In genomic region chr7:114414421-114415335, GRCm38 (mm10) we compare ENCODE assay signal across 8 mouse cellular contexts. TPM values are rescaled to one million over a fixed set of nuclear protein-coding genes. Genes with fewer than 3 reads are reported as not detected.
DNase-seq lines count a peak whose midpoint lies in the region; ATAC-seq and TF ChIP-seq lines count a peak whose summit lies in the region.

Gene Pde3b (plus strand): TSS chr7:114415281.

- no peaks in the 10 kb centered on the region; the same call in 1 of the 2 replicates for H3K4me1 ChIP-seq in cerebellum, adult 2 months (ENCODE audit: control insufficient read depth, insufficient read depth, low read length)
- H3K4me1 ChIP-seq in hindbrain, embryonic 13.5 days (replicated peaks): peaks cover 24% of the 10 kb centered on the region

- no peak for TF ChIP-seq CTCF in cerebellum, adult 2 months (IDR thresholded peaks at IDR 0.05; ENCODE audit: borderline replicate concordance, insufficient read depth, low read depth, low read length)

- peak; percentile 34; the same call in 1 of the 2 replicates for TF ChIP-seq POLR2A in cerebellum, adult 2 months (IDR thresholded peaks at IDR 0.05; ENCODE audit: borderline replicate concordance, insufficient read depth, low read length)

- H3K27ac ChIP-seq in cerebellum, adult 2 months (ENCODE audit: insufficient read depth, low read length): peak within 1 kb of the TSS; percentile 94
- H3K27ac ChIP-seq in hindbrain, embryonic 13.5 days: peak within 1 kb of the TSS; percentile 98

- under 1% methylated on average over 62 of the region's 70 CpGs for WGBS in cerebellum, adult 2 months
- under 1% methylated on average over 68 of the region's 70 CpGs for WGBS in hindbrain, embryonic 13.5 days

- peak within 1 kb of the TSS; percentile 92 for H3K9ac ChIP-seq in hindbrain, embryonic 13.5 days

- ATAC-seq in hindbrain, embryonic 13.5 days (ENCODE audit: low FRiP score): peak; percentile 87

- no peaks in the 10 kb centered on the region for H3K27me3 ChIP-seq in cerebellum, adult 2 months (ENCODE audit: control insufficient read depth, insufficient read depth, low read length)
- H3K27me3 ChIP-seq in hindbrain, embryonic 13.5 days: no peaks in the 10 kb centered on the region

- no peaks in the 10 kb centered on the region for H3K36me3 ChIP-seq in hindbrain, embryonic 13.5 days

- peak within 1 kb of the TSS; percentile 90 for H3K4me2 ChIP-seq in hindbrain, embryonic 13.5 days

- DNase-seq in Muller cell, postnatal 12 days (ENCODE audit: inconsistent ontology term): peak; percentile 86
- peak in 1 of 2 experiments; percentile 80 for DNase-seq in cerebellum, adult 2 months
- DNase-seq in frontal cortex, postnatal 36 days (ENCODE audit: low spot score in 2 of 2): peak; percentile 36 to 53
- DNase-seq in layer of hippocampus, postnatal 36 days: peak; percentile 28 to 47
- DNase-seq in lung, postnatal 14 days: peak; percentile 72
- peak; percentile 44 for DNase-seq in retina, postnatal 7 days (ENCODE audit: low read depth, low spot score)
- DNase-seq in urinary bladder, adult 2 months (ENCODE audit: low spot score): peak; percentile 66

- peak within 1 kb of the TSS; percentile 82 for H3K4me3 ChIP-seq in cerebellum, adult 2 months (replicated peaks; ENCODE audit: insufficient read depth, low read depth, low read length)
- peak within 1 kb of the TSS; percentile 96 for H3K4me3 ChIP-seq in hindbrain, embryonic 13.5 days

- H3K9me3 ChIP-seq in hindbrain, embryonic 13.5 days: no peaks in the 10 kb centered on the region

RNA-seq across cellular contexts. Expression of gene Pde3b, which starts in this region (rescaled TPM):
- 15.5 and 18.3 TPM in 2 replicates for polyA plus RNA-seq in cerebellum, adult 2 months (2012; rRNA removed)
- polyA plus RNA-seq in hindbrain, embryonic 13.5 days (2015; fragmentation: Nextera tagmentation; extraction: Ambion mirVana): 4.1 and 4.4 TPM in 2 replicates
- 10 to 100 TPM in 1 of 2 experiments, 1 to 10 TPM in 1; 9.6 to 11.7 TPM for total RNA-seq in layer of hippocampus, postnatal 36 days (2021)
- 18.2 and 20.7 TPM in 2 replicates for polyA plus RNA-seq in urinary bladder, adult 2 months (2012; rRNA removed)
